Mouse (Mus musculus): ENCODE data around the gene Kcna10.

DNA sequence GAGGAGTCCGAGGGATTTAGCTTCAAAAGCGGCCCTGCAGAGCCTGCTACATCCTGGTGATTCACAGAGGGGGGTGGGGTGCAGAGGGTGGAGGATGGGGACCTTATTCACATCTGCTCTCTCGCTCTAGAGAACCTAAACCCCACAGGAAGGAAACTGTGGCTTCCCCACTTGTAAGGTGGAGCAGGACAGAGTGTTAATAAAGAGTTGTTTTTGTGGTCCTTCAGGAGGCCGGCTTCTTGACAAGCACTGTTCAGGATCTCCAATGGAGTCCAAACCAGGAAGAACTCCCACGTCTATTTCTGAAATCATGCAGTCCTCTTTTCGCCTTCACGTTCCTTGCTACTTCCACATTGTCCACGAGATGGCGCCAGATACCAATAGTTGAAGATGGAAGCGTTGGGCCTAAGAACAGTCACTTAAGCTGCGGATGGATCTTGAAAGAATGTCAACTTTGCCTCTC lies 50.5 kb downstream of the Kcna10 start:
- TF ChIP-seq TCF12 (IDR thresholded peaks at IDR 0.05; ENCODE audit: low read depth, low read length): no peak
- TF ChIP-seq KAT2A (conservative IDR thresholded peaks at IDR 0.05; ENCODE audit: low read depth, low read length): no peak
- TF ChIP-seq HCFC1 (IDR thresholded peaks at IDR 0.05; ENCODE audit: low read depth, low read length): no peak
- no peak for TF ChIP-seq BHLHE40 (IDR thresholded peaks at IDR 0.05; ENCODE audit: borderline replicate concordance, low read depth, low read length)
- peak; percentile 71 to 98 (median 80) for TF ChIP-seq CTCF (IDR thresholded peaks at IDR 0.05 in 2 of 3, conservative IDR thresholded peaks at IDR 0.05 in 1 of 3; ENCODE audit: control insufficient read depth in 1 of 3, insufficient read depth in 1 of 3, low read depth in 2 of 3, low read length in 3 of 3, poor library complexity in 1 of 3, severe bottlenecking in 1 of 3)
- no peak for TF ChIP-seq MAZ (IDR thresholded peaks at IDR 0.05; ENCODE audit: low read depth, low read length)
- no peak for TF ChIP-seq CHD2 (IDR thresholded peaks at IDR 0.05; ENCODE audit: low read length)
- TF ChIP-seq USF1 (IDR thresholded peaks at IDR 0.05; ENCODE audit: low read depth, low read length): no peak
- no peak for TF ChIP-seq ZNF384 (IDR thresholded peaks at IDR 0.05; ENCODE audit: low read depth, low read length)
- no peak for TF ChIP-seq SIN3A (IDR thresholded peaks at IDR 0.05; ENCODE audit: low read length)
- no peak for TF ChIP-seq JUND (IDR thresholded peaks at IDR 0.05; ENCODE audit: low read depth, low read length)
- TF ChIP-seq POLR2A (IDR thresholded peaks at IDR 0.05; ENCODE audit: control insufficient read depth in 1 of 2, insufficient read depth in 1 of 2, low read depth in 1 of 2, low read length in 2 of 2, poor library complexity in 1 of 2): no peak
- no peak for TF ChIP-seq POLR2AphosphoS5 (IDR thresholded peaks at IDR 0.05; ENCODE audit: borderline replicate concordance, low read depth, low read length)
